Mouse (Mus musculus) kidney, embryonic 14.5 days (tissue): ENCODE measurements around the gene Pde4b. TPM values are rescaled to one million over a fixed set of nuclear protein-coding genes. Genes with fewer than 3 reads are reported as not detected.

Source experiments
- ATAC-seq: fragments of 200-750 bp; cut with Nextera tagmentation; 2 replicates; pipeline ENCODE4 v1.8.0; 2017; ENCODE audit warnings: moderate number of reproducible peaks, mild to moderate bottlenecking, moderate TSS enrichment, moderate library complexity; ENCODE audit not compliant: low FRiP score, low TSS enrichment
- H3K27ac ChIP-seq: fragments of 300-500 bp; sonication (generic); 2 replicates; pipeline ENCODE4 v1.5.1; 2014; ENCODE audit warnings: low read depth, mild to moderate bottlenecking, low read length, moderate library complexity, mixed read lengths
- H3K27me3 ChIP-seq: fragments of 300-500 bp; sonication (generic); 2 replicates; pipeline ENCODE4 v1.6.1; 2014; ENCODE audit warnings: mild to moderate bottlenecking, low read length; ENCODE audit not compliant: control insufficient read depth, insufficient read depth
- H3K36me3 ChIP-seq: fragments of 300-500 bp; sonication (generic); 2 replicates; pipeline ENCODE4 v1.6.1; 2014; ENCODE audit warnings: low read length, mixed read lengths; ENCODE audit not compliant: control insufficient read depth, insufficient read depth
- H3K4me1 ChIP-seq: fragments of 300-500 bp; sonication (generic); 2 replicates; pipeline ENCODE4 v1.6.1; 2014; ENCODE audit warnings: low read length, mixed read lengths; ENCODE audit not compliant: control insufficient read depth, insufficient read depth
- H3K4me2 ChIP-seq: fragments of 300-500 bp; sonication (generic); replicated peaks from 2 replicates; pipeline ENCODE4 v1.6.1; 2014; ENCODE audit warnings: low read depth, mild to moderate bottlenecking, low read length
- H3K4me3 ChIP-seq: fragments of 300-500 bp; sonication (generic); 2 replicates; pipeline ENCODE4 v1.5.1; 2014; ENCODE audit warnings: mild to moderate bottlenecking, low read length
- H3K9ac ChIP-seq: fragments of 300-500 bp; sonication (generic); 2 replicates; pipeline ENCODE4 v1.6.1; 2014; ENCODE audit warnings: low read depth, mild to moderate bottlenecking, low read length, moderate library complexity
- H3K9me3 ChIP-seq: fragments of 300-500 bp; sonication (generic); 2 replicates; pipeline ENCODE4 v1.6.1; 2016; ENCODE audit warnings: low read length; ENCODE audit not compliant: control insufficient read depth
- WGBS: fragments of 180-500 bp; shearing (Covaris S2); extraction: QIAGEN DNeasy Blood & Tissue Kit; methylation state at CpG from one replicate; pipeline ENCODE4 v1.1.7; 2014; 5-methylcytosine and 5-hydroxymethylcytosine counted together
- polyA plus RNA-seq: library from polyadenylated mRNA; unstranded; fragments of >200 nt; fragmentation: Nextera tagmentation; extraction: Ambion mirVana; gene quantifications from 2 replicates; pipeline ENCODE4 v1.2.1, GENCODE M21; 2014

The Pde4b gene
- polyA plus RNA-seq, 1 experiment from 2014 or later, result 10.4 TPM

- Histone ChIP-seq H3K36me3 (no peaks in the 10 kb centered on the region), H3K27ac (no peak overlapping the region), H3K4me1 (no peaks in the 10 kb centered on the region), H3K9me3 (no peaks in the 10 kb centered on the region), H3K4me3 (no peak overlapping the region), H3K27me3 (no peaks in the 10 kb centered on the region), H3K4me2 (no peak overlapping the region), H3K9ac (no peak overlapping the region)
- WGBS, result 73% methylated on average over 3 of the region's 5 CpGs
- no peak for ATAC-seq
These were observed 533.0 kb downstream of the Pde4b start for GRCm38 (mm10) chr4:102620179-102620910.

DNA sequence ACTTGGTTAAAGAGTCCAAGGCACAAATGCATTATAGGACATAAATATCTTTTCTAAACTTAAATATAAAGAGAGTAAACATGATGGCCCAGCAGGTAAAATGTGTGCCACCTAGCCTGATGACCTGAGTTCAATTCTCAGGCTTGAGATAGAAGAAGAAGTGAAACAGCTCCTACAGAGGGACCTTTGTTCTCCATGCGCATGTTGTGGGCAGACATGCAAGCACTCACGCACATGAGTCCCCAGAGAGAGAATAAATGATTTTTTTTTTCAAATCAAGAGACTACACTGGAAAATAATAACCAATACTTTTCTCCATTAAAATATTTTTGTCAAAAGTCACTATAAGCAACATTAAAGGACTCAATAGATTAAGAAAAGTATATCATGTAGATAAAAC, 533.8 kb downstream of the Pde4b start:
- Histone ChIP-seq H3K9ac (no peak overlapping the region), H3K36me3 (no peaks in the 10 kb centered on the region), H3K27me3 (no peaks in the 10 kb centered on the region), H3K4me3 (no peak overlapping the region), H3K4me2 (no peak overlapping the region), H3K4me1 (no peaks in the 10 kb centered on the region), H3K9me3 (no peaks in the 10 kb centered on the region), H3K27ac (no peak overlapping the region)
- WGBS, result 94% methylated on average over 2 of the region's 2 CpGs
- ATAC-seq, result no peak

GRCm38 (mm10) chr4:102622977-102623376, 535.6 kb downstream of the Pde4b start:
- Histone ChIP-seq H3K9ac (no peak overlapping the region), H3K27me3 (no peaks in the 10 kb centered on the region), H3K4me1 (no peaks in the 10 kb centered on the region), H3K27ac (no peak overlapping the region), H3K4me2 (no peak overlapping the region), H3K36me3 (no peaks in the 10 kb centered on the region), H3K4me3 (no peak overlapping the region), H3K9me3 (no peaks in the 10 kb centered on the region)
- 0 out of 2 replicates have a peak, but pooled peaks have one; percentile 62 for ATAC-seq
- 64% methylated on average over 5 of the region's 5 CpGs for WGBS

DNA sequence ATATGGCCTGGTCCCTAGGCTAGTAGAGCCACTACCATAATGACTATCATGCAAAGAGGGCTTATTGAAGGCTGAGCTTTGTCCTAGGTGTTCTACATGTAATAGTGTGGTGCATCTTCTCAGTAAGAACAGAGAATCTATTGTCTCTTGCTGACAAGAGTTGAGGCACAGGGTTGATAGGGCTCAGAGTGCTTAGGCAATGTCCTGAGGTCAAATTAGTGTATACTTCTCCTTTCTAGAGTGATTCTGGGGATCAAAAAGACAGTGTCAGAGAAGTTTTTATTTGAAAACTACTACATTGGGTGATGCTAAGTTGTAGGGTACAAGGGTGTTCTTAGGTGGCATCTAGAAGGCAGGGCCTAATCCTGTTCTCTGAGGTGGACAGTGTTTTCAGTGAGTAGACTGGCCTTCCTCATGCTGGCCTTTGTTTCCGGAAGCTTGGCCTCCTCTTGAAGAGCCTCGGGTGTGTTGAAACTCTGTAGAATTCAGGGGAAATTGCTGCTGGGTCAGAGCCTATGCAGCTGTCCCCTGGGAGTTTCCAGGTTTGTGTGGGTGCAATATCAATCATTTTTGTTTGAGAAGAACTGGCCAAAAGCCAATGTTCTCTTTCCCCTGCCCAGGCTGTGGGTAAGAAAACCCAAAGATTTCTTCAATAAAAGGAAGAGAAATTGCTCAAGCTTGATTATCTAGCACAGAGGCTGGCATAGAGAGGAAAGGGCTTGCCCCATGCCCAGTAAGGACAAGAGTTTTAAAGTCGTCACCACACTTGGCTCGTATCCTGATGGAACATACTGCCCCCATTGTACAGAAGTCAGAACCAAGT, 536.7 kb downstream of the Pde4b start:
- Histone ChIP-seq H3K4me1 (no peaks in the 10 kb centered on the region), H3K4me2 (no peak overlapping the region), H3K9ac (no peak overlapping the region), H3K36me3 (no peaks in the 10 kb centered on the region), H3K27me3 (no peaks in the 10 kb centered on the region), H3K27ac (no peak overlapping the region), H3K9me3 (no peaks in the 10 kb centered on the region), H3K4me3 (no peak overlapping the region)
- ATAC-seq, result no peak
- WGBS, result 86% methylated on average over 4 of the region's 4 CpGs

- Histone ChIP-seq H3K9ac (no peak overlapping the region), H3K36me3 (no peaks in the 10 kb centered on the region), H3K27me3 (no peaks in the 10 kb centered on the region), H3K27ac (no peak overlapping the region), H3K4me3 (no peak overlapping the region), H3K4me2 (no peak overlapping the region), H3K4me1 (no peaks in the 10 kb centered on the region), H3K9me3 (no peaks in the 10 kb centered on the region)
- 72% methylated on average over 8 of the region's 8 CpGs for WGBS
- no peak for ATAC-seq
These were observed 537.6 kb downstream of the Pde4b start for GRCm38 (mm10) chr4:102624937-102625336.

DNA sequence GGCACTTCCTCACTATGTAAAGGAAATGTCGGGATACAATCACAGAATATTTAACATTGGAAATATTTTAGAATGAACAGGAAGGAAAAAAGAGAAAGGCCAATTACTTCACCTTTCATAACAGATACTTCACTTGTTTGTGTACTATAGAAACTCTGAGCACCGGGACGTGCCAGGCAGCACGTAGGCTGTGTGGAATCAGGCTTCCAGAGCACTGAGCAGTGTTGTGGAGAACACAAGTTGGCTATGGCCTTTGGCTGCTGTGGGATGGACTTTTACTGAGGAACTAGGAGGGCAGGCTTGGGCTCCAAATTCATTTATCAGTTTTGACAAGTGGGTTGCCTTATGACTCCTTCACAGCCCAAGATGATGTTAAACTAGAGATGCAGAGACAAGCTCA, 540.5 kb downstream of the Pde4b start:
- H3K27me3 ChIP-seq, result no peaks in the 10 kb centered on the region
- no peak overlapping the region for H3K4me2 ChIP-seq
- WGBS, result 80% methylated on average over 4 of the region's 4 CpGs
- no peaks in the 10 kb centered on the region for H3K36me3 ChIP-seq
- no peak overlapping the region for H3K4me3 ChIP-seq
- no peak overlapping the region for H3K27ac ChIP-seq
- ATAC-seq, result no peak
- no peaks in the 10 kb centered on the region for H3K4me1 ChIP-seq
- no peak overlapping the region for H3K9ac ChIP-seq
- no peaks in the 10 kb centered on the region for H3K9me3 ChIP-seq

GRCm38 (mm10) chr4:102629621-102630020, 542.3 kb downstream of the Pde4b start:
- H3K27me3 ChIP-seq, result no peaks in the 10 kb centered on the region
- no peaks in the 10 kb centered on the region for H3K4me1 ChIP-seq
- H3K4me2 ChIP-seq, result no peak overlapping the region
- 90% methylated on average over 4 of the region's 4 CpGs for WGBS
- ATAC-seq, result no peak
- no peaks in the 10 kb centered on the region for H3K36me3 ChIP-seq
- no peak overlapping the region for H3K9ac ChIP-seq
- H3K4me3 ChIP-seq, result no peak overlapping the region
- H3K9me3 ChIP-seq, result no peaks in the 10 kb centered on the region
- H3K27ac ChIP-seq, result no peak overlapping the region

DNA sequence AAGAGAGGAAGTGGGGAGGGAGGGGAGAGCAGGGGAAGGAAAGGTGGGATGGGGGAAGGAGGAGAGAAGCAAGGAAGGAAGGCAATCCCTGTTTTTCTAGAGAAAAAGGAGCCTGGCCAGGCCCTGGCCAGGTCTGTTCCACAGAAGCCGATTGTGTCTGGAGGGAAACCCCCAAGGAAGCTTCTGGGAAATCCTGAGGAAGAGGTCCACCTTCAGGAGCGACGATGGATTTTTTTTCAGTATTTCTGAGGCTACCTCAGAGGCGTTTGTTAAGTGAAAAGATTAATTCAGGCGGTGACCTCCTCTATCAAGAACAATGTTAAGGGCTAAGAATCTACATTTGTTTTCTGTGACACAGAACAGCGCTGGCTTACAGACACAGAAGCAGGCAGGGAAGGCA, 542.9 kb downstream of the Pde4b start:
- Histone ChIP-seq H3K27ac (no peak overlapping the region), H3K9me3 (no peaks in the 10 kb centered on the region), H3K27me3 (no peaks in the 10 kb centered on the region), H3K4me1 (no peaks in the 10 kb centered on the region), H3K4me2 (no peak overlapping the region), H3K36me3 (no peaks in the 10 kb centered on the region), H3K4me3 (no peak overlapping the region), H3K9ac (no peak overlapping the region)
- 53% methylated on average over 6 of the region's 6 CpGs for WGBS
- ATAC-seq, result no peak

GRCm38 (mm10) chr4:102631624-102632023, 544.3 kb downstream of the Pde4b start:
- H3K36me3 ChIP-seq, result no peaks in the 10 kb centered on the region
- ATAC-seq, result no peak
- H3K4me2 ChIP-seq, result no peak overlapping the region
- H3K9me3 ChIP-seq, result no peaks in the 10 kb centered on the region
- H3K27ac ChIP-seq, result no peak overlapping the region
- no peak overlapping the region for H3K4me3 ChIP-seq
- no peak overlapping the region for H3K9ac ChIP-seq
- no peaks in the 10 kb centered on the region for H3K4me1 ChIP-seq
- H3K27me3 ChIP-seq, result no peaks in the 10 kb centered on the region
- WGBS, result 48% methylated on average over 3 of the region's 3 CpGs
